Mouse (Mus musculus) telencephalon, adult 2 months (tissue): Measurements from ENCODE around the gene Mkln1.

Experiments
- DNase-seq: peaks from one replicate; pipeline ENCODE4 v3.0.0-alpha.2; 2011; ENCODE audit warnings: low read depth, low spot score

Gene Mkln1

DNA sequence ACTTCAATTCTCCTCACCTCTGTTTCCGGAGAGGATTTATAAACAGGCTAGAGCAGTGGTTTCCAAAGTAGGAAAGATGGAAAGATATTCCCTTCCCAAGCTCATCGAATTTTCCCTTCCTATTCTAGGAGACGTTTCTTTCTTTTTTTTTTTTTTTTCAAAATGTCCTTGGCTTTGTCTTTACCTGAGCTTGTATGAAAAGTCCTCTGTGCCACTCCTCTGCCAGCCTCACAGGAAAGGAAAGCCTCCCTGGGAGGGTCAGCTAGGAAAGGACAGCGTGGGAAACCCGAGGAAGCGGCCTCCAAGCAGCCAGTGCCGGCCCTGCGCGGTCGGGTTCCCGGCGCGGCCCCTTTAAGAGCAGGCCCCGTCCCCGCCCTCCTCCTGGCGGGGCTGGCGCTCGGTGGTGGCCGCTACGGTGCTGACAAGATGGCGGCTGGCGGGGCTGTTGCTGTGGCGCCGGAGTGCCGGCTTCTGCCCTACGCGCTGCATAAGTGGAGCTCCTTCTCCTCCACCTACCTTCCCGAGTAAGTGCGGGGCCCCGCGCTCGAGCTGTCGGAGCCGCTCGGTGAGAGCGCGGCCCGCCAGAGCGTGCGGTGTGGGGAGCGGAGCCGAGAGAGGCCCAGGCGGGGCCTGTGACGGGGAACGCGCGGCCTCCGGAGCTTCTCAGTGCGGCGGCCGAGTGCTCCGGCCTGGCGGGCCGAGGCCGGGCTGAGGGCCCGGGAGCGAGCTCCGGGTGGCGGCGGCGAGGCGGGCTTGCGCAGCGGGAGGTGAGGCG, at the start of gene Mkln1:
Gene Mkln1 (plus strand): TSS at position 305 of the 775 bp plus-strand sequence.
- peak; percentile 76 for DNase-seq

DNA sequence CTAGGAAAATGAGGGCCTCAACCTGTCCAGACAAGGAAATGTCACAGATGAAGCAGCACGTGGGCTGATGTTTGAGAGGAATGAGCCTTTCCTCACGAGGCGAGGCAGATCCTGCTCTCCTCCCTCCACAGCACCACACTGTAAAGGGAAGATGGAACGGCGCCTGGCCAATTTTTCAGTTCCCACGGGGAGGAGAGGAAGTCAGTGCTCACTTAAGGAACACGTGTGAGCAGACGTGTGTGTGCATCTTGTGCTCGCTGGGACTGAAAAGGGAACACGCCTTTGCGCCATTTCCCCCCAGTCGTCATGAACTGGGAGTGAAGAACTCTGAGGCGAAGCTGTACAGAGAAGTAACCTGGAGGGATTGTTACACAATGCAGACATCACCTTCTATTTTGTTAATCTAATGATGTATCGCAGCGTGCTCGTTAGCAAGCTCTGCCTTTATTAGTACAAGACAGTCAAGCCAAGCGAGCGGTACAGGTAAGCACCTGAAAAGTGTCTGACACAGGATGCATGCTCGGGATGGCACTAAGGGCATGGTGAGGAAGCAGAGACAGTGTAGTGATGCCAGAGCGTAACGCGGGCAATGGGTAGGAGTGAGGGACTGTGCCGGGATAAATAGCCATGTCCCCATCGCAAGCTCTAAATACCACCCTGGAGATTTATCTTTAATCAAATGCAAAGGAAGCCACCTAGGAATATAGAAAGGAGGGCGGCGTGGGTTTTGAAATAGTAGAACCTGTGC, 41.9 kb upstream of the Mkln1 start:
- DNase-seq = peak; percentile 68

DNA sequence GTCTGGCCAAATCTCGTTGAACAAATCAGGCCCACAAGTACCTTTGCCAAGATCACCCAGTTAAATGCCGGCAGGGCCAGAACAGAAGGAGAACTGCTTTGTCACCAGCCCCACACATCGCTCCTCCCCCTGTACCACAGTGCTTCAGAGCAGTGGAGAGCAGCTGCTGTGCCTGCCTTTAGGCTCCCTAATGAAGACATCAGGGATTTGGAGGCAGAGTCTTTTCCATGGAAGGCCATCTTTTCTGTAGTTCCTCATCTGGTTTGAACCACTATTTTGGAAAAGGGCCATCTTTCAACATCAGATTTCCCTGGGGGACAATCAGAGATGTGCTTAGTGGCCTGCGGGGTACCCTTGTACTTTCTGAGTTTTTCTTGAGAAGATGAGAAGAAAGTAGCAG, 41.2 kb upstream of the Mkln1 start:
- peak; percentile 62 for DNase-seq

DNA sequence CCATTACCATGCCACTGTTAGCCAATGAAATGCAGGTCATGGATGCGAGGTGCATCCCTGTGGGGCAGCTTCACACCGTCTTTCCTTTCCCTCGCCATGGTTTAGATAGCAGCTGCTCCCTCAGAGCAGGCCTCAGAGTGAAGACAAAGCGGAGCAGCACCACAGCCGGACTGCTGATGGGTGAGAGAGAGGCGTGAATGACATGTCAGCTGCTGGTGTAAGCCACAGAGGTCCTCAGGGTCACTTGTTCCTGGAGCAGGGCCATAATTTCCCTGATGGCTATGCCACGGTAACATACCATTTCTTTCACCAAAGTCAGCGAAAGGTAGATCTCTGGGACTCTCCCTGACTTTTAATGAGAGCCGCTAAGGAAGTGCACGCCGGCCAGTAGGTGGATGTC, 35.9 kb upstream of the Mkln1 start:
- no peak for DNase-seq

DNA sequence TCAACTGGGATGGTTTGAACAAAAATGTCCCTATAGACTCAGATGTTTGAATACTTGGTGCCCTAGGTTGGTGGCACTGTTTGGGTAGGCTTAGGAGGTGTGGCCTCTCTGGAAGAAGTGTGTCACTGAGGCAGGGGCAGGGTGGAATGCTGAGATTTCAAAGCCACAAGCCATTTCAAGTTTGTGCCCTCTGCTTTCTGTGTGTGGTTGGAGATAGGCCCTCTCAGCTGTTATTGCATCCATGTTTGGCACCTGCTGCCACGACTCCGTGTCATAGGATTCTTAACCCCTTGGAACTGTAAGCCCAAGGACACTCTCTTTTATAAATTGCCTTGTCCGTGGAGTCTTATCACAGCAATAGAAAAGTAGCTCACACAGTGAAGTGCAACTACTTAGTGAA, 34.1 kb upstream of the Mkln1 start:
- DNase-seq = no peak

DNA sequence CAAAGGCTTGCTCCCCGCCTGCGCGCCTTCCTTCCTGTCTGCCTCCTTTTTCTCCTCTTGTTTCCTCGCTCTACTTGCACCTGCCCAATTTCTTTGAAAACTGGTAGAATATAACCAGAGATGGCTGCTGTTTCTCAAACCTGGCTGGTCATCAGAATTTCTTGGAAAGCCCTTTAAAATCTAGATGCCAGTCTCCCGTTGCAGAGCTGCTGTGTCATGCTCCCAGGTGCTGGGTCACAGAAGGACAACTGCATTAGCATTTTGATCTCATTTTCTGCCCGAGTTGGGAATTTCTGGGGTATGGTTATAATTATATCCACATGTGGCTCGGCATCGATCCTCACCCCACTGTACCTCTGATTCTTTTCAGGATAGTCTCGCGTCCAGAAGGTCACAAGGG, 30.6 kb upstream of the Mkln1 start:
- no peak for DNase-seq

DNA sequence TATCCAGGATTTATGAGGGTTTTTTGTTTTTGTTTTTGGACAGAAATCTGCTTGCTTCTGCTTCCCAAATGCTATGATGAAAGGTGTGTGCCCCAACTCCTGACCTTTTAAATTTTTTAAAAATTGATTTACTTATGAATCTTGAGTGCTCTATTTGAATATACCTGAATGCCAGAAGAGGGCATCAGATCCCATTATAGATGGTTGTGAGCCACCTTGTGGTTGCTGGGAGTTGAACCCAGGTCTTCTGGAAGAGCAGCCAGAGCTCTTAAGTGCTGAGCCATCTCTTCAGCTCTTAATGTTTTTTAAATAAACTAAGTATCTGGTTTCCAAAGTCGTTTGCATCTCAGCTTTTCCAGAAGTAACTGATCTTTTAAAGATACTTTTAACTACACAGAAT, 30.0 kb upstream of the Mkln1 start:
- no peak for DNase-seq

DNA sequence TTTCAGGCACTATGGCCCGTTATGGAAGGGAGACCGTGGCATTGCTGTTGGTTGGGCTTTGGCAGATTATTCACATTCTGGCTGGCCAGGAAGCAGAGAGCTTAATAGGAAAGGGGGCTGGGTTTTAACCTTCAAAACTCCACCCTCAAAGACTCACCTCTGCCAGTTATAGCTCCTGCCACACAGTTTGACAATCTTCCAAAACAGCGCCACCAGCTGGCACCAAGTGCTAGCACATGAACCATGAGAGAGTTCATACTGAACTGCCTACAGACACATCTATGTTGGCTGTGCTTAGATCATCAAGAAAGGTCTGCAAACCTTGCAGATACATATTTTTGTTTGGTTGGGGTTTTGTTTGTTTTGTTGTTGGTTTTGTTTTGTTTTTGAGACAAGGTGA, 28.7 kb upstream of the Mkln1 start:
- no peak for DNase-seq

DNA sequence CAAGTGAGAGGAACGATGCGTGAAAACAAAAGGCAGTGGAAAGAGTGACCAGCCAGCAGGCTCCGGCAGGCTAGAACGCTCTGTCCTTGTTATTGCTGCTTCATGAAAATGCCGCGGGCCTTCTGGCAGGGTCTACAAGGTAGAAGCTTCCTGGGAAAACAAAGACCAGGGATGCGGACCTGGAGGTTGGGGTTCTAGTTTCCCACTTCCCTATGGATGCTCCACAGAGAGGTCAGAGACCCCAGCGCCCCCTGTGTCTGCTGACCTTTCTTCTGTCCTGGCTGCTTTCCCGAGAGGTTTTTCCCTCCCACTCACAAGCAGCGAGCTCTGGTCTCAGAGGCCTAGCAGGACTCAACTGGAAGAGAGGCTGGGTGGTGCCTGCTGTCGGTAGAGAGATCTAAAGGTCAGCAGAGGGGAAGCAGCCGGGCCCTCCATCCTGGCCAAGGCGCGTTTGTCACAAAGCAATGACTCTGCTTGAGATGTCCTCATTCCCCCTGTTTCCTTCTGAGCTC, 27.9 kb upstream of the Mkln1 start:
- no peak for DNase-seq

DNA sequence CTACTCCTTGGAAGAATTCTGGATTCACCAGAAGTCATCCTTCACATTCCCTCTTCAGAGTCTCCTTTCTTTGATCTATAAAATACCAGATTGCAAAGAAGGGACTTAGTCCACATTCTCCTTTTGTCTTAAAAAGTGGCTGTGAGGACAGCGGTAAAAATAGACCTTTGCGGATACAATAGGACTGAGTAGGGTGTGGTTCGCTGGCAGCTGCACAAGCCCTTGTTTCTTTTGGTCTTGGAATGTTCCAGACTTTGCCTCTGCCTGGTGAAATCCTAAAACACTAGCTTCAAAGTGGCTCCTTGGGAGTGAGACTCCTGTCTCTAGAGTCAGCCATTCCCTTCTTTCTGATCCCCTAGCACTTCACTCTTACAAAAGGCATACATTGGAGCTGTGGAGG, 27.4 kb upstream of the Mkln1 start:
- no peak for DNase-seq

DNA sequence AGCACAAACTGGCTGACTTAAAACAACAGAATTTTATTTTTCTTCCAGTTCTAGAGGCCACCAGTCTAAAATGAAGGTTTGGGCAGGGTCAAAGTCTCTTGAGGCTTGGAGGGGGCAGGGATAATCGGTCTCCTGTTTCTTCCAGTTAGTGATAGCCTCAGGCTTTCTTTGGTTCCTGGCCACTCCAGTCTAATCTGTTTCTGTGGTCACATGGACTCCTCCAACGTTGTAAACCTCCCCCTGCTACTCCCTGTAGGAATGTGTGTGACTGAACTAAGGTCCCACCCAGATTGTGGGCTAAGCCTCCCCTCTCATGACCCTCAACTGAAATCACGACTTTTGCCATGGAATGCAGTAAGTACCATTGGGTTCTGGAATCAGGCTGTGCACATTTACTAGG, 25.9 kb upstream of the Mkln1 start:
- no peak for DNase-seq

DNA sequence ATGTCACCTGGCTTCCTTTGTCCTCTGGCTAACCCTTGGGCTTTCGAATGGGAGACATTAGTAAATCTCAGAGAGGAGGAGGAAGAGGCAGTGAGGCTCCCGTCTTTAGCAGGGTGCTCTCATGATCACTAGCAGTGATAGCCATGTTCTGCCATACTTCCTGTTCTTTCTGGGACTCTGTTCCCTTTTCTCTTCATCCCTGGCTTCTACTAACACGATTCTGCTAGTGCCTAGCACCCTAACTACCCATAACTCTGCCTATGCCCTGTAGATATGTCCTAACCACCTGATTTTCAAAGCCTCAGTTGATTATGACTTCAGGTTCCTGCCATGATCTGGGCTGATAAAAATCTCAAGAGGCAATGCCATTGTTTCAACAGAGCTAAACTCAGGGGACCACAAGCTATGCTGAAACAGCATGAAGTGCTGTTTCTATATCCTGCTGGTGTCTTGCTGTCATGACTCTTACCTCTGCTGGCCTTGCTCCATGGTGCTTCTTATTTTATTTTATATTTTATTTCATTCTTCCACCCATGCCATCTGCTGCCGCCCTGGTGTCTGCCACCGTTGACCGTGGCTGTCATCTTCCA, 25.4 kb upstream of the Mkln1 start:
- no peak for DNase-seq

DNA sequence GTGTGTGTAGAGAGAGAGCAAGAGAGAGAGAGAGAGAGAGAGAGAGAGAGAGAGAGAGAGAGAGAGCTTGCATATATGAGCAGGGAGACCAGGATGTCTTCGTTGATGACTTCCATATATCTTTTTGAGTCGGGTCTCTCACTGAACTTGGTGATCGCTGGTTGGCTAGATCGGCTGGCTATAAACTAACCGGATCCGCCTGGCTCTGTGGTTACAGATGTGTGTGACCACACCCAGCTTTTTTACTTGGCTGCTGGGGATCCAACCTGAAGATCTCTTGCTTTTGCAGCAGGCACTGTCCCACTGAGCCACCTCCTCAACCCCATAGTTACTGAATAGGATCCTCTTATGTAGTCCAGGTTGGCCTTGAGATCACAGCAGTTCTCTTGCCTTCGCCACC, 15.5 kb upstream of the Mkln1 start:
- no peak for DNase-seq

DNA sequence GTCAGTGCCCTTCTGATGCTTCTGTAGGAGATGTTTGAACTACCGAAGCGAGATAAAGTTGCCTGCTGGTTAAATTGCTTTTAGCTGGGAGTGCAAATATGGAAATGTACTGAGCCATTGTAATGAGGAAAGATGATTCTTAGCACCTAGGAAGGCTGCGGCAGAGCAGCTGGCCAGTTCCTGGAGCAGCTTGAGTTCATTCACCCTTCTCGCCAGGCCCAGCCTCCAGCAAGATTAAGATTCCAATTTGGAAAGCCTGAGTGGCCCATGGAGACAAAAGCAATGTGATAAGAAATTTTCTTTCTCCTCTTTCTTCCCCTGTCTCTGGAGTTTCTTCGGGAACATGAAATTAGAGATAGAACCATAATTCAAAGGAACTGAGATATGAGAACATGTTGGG, 13.7 kb upstream of the Mkln1 start:
- no peak for DNase-seq

DNA sequence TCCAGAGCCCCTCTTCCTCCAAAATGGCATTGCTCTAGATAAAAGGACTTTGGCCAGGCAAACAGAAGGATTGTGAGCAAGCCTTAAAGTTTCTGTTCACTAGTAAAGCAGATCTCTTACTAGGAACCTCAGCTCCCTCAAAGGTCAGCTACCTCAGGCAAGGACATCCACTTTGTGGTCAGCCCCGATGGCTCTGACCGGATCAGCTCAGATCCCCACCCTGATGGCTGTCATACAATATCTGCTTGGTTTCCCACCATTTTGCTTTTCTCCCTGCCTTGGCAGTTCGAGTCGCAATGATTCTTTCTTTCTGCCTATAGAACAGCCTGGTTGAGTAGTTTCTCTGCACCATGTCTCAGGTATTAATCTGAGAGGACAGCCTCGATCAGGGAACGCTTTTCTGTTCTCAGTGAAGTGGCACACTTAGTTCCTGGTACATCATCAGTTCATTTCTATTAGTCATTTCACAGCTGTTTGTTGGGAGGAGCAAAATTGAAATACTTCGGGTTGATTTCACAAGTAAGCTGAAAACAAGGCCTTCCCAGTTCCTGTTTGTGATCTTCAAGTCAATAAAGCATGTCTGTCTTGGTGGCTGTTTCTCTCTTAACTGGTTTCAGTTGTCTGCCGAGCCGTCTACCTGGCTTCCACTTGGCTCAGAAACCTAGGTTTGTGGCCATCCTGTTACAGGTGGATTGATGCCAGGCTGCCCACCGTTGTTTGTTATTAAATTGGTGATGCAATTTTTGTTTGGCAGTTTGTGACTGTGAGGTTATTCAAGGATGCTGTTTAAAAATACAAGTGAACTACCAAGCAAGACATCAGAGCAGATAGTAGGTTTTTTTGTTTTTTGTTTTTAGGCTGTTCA, 13.0 kb upstream of the Mkln1 start:
- DNase-seq = no peak

DNA sequence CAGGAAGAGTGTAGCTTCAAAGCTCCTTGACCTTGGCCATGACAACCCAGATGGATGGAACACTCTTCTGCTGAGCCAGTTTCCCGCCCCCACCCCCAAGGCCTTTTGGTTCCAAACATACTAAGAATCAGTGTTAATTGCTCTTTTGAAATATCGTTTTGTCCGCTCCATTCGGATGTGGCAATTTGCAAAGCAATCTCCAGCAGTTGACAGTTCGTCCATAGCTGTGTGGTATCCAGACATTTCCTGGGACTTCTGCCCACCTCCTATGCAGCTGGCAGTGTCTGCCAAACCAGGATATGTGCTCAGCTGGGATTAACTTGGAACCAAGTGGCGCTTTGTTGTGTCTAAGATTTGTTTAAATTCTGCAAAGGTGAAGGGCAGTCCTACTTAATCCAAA, 8.8 kb upstream of the Mkln1 start:
- no peak for DNase-seq

DNA sequence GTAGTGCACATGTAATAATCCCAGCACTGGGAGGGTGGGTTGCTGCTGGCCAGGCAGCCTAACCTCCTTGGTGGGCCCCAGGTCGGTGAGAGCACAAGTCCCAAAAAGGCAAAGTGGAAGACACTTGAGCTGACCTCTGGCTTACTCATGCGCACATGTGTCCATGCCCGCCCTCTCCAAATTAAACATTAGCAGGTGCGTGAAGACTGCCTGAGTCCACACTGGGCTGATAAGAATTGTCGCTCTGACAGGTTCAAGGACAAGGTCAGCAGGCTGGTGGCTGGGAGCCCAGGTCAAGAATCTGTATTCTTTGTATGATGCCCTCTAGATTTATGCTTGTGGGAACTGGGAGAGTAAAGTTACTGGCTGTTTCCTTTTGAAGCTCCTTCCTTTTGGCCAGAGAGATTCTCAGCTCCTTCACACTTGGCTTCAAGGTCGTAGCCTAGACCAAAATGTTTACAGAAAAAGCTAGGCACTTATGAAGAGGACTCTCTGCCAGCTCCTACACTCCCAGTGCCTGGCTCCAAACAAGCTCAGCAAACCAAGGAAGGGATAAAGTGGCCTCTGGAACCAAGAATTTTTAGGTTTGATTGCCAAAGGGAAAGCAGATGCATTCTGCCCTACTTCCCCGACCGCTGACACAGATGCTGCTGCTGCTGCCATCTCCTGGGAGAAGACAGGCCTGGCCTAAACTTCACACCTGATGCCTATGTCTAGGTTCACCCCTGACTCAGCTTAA, 8.1 kb upstream of the Mkln1 start:
- no peak for DNase-seq

DNA sequence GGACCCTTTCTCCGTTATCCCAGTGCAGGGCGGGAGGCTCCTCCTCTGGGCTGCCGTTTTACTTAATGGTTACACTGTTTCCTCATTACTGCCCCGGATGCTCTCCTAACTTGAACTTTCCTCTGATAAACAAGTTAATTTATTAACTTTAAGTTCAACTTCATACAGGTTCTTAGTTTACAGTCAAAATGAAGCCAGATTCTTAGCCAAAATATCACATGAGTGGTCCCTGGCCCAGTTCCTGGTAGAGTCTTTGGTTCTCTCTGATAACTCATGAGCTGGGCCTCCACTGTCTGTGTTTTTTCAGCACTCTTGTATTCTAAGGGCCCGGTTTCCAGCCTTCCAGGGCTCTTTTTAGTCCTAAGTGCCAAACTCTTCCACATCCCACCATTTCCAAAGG, 5.7 kb upstream of the Mkln1 start:
- DNase-seq = no peak

DNA sequence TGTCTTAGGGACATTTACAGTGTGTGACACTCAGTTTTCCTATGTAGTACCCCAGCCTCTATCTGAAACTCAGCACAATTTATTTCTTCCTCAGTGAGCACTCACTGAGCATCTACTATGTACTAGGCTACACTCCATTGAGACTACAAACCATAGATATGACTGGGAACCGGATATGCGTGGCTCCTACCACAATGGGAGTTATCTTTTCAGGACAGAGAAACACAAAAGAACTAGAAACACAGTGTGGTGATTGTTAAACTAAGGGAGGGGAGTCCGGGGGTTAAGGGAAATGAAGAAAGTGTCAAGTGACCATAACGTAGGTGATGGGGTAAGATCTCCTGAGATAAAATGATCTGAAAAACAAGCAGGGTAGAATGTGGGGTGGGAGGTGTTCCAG, 2.4 kb upstream of the Mkln1 start:
- no peak for DNase-seq

DNA sequence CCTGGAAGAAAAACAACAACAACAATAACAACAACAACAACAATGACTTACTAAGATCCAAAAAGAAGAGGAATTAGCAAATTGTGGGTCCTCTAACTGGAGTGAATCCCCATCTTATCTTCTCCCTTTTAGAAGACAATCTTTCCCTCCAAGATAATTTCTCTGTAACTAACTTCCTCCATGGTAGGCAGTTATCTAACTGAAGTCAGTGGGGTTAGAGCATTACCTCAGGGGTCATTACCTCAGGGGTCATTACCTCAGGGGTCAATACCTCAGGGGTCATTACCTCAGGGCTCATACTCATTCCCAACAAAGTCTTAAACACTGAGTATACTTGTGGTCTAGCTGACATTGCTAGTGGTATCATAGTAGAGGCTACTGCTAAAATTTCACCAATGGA, 1.2 kb upstream of the Mkln1 start:
- no peak for DNase-seq

DNA sequence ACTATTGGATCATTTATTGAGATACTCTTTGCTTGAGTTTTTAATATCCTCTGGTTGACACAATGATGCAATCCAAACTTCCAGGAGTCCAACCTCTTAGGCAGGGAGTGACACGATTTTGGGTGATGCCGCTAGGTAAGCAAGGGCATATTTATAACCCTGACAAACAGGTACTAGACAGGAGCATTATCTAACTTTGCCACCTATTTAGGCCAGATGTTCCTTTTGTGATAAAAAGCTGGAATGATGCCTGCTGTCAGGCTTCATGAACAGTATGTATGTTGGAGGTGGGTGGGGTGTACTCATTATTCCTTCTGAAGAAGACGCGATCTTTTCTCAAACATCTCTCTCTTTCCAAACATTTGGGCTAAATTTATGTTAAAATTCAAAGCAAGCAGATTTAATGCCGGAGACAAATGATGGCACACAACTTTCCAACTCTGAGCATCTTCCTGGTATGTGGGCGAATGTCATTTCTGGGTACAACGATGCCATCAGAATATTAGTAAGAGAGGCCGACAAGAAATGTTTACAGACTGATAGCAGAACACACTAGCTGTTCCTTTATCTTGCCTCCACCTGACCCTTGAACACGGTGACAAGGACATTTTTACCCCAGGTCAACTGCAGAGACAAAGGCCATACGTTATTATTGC, 632 bp upstream of the Mkln1 start:
- peak; percentile 17 for DNase-seq
